Mouse (Mus musculus) midbrain, embryonic 15.5 days (tissue): ENCODE data around the gene Vti1a. TPM values are rescaled to one million over a fixed set of nuclear protein-coding genes. Genes with fewer than 3 reads are reported as not detected.

Experiments
- ATAC-seq: fragments of 200-750 bp; cut with Nextera tagmentation; replicated peaks from 2 replicates; pipeline ENCODE4 v1.8.0; 2017; ENCODE audit warnings: moderate TSS enrichment
- H3K27ac ChIP-seq: fragments of 300-500 bp; sonication (generic); 2 replicates; pipeline ENCODE4 v1.5.1; 2015; ENCODE audit warnings: mild to moderate bottlenecking, inconsistent platforms
- H3K27me3 ChIP-seq: fragments of 300-500 bp; sonication (generic); replicated peaks from 2 replicates; pipeline ENCODE4 v1.6.1; 2015; ENCODE audit warnings: inconsistent platforms
- H3K36me3 ChIP-seq: fragments of 300-500 bp; sonication (generic); replicated peaks from 2 replicates; pipeline ENCODE4 v1.6.1; 2015; ENCODE audit warnings: inconsistent platforms
- H3K4me1 ChIP-seq: fragments of 300-500 bp; sonication (generic); 2 replicates; pipeline ENCODE4 v1.6.1; 2015; ENCODE audit warnings: inconsistent platforms
- H3K4me2 ChIP-seq: fragments of 300-500 bp; sonication (generic); 2 replicates; pipeline ENCODE4 v1.6.1; 2015; ENCODE audit warnings: inconsistent platforms, mild to moderate bottlenecking, moderate library complexity
- H3K4me3 ChIP-seq: fragments of 300-500 bp; sonication (generic); 2 replicates; pipeline ENCODE4 v1.5.1; 2015; ENCODE audit warnings: mild to moderate bottlenecking, inconsistent platforms
- H3K9ac ChIP-seq: fragments of 300-500 bp; sonication (generic); 2 replicates; pipeline ENCODE4 v1.6.1; 2015; ENCODE audit warnings: mild to moderate bottlenecking, inconsistent platforms
- H3K9me3 ChIP-seq: fragments of 300-500 bp; sonication (generic); 2 replicates; pipeline ENCODE4 v1.6.1; 2016; ENCODE audit warnings: inconsistent platforms
- WGBS: fragments of 180-500 bp; shearing (Covaris S2); methylation state at CpG from one replicate; pipeline ENCODE4 v1.1.7; 2015; ENCODE audit warnings: mixed read lengths; 5-methylcytosine and 5-hydroxymethylcytosine counted together
- polyA plus RNA-seq: library from polyadenylated mRNA; unstranded; fragments of >200 nt; fragmentation: Nextera tagmentation; extraction: Ambion mirVana; gene quantifications from 2 replicates; pipeline ENCODE4 v1.2.1, GENCODE M21; 2015

Gene Vti1a
- polyA plus RNA-seq, 1 experiment from 2014 or later = 40.6 TPM

- no peak overlapping the region for H3K4me3 ChIP-seq
- H3K9ac ChIP-seq = no peak overlapping the region
- peaks cover 8% of the 10 kb centered on the region; the same call in 1 of the 2 replicates for H3K27me3 ChIP-seq
- H3K4me2 ChIP-seq = peak overlapping the region; percentile 21
- H3K27ac ChIP-seq = peak overlapping the region; percentile 60
- 8% methylated on average over 20 of the region's 21 CpGs for WGBS
- peaks cover 13% of the 10 kb centered on the region for H3K4me1 ChIP-seq
- no peaks in the 10 kb centered on the region for H3K36me3 ChIP-seq
- H3K9me3 ChIP-seq = no peaks in the 10 kb centered on the region
- ATAC-seq = peak; percentile 95
These were observed 240.3 kb downstream of the Vti1a start for GRCm38 (mm10) chr19:55556168-55556999.

GRCm38 (mm10) chr19:55559331-55559730 lies 243.2 kb downstream of the Vti1a start:
- peaks cover 22% of the 10 kb centered on the region for H3K4me1 ChIP-seq
- no peak for ATAC-seq
- no peak overlapping the region for H3K4me3 ChIP-seq
- no peak overlapping the region for H3K9ac ChIP-seq
- WGBS = 91% methylated on average over 12 of the region's 12 CpGs
- no peaks in the 10 kb centered on the region for H3K9me3 ChIP-seq
- no peaks in the 10 kb centered on the region for H3K27me3 ChIP-seq
- H3K36me3 ChIP-seq = no peaks in the 10 kb centered on the region
- no peak overlapping the region for H3K4me2 ChIP-seq
- no peak overlapping the region for H3K27ac ChIP-seq

GRCm38 (mm10) chr19:55560088-55560682 lies 244.1 kb downstream of the Vti1a start:
- Histone ChIP-seq H3K27me3 (no peaks in the 10 kb centered on the region), H3K27ac (no peak overlapping the region), H3K36me3 (no peaks in the 10 kb centered on the region), H3K4me3 (no peak overlapping the region), H3K4me1 (peaks cover 22% of the 10 kb centered on the region), H3K9ac (no peak overlapping the region), H3K4me2 (no peak overlapping the region), H3K9me3 (no peaks in the 10 kb centered on the region)
- no peak for ATAC-seq
- 85% methylated on average over 11 of the region's 11 CpGs for WGBS

- 89% methylated on average over 10 of the region's 10 CpGs for WGBS
- H3K27me3 ChIP-seq = no peaks in the 10 kb centered on the region
- H3K4me3 ChIP-seq = no peak overlapping the region
- no peak overlapping the region for H3K4me2 ChIP-seq
- no peak overlapping the region for H3K27ac ChIP-seq
- ATAC-seq = no peak
- no peaks in the 10 kb centered on the region for H3K9me3 ChIP-seq
- peaks cover 11% of the 10 kb centered on the region for H3K4me1 ChIP-seq
- H3K9ac ChIP-seq = no peak overlapping the region
- no peaks in the 10 kb centered on the region for H3K36me3 ChIP-seq
These were observed 245.4 kb downstream of the Vti1a start for GRCm38 (mm10) chr19:55561469-55561868.

GRCm38 (mm10) chr19:55562487-55563147 lies 246.5 kb downstream of the Vti1a start:
- ATAC-seq = no peak
- Histone ChIP-seq H3K4me2 (no peak overlapping the region), H3K9ac (no peak overlapping the region), H3K4me1 (peaks cover 9% of the 10 kb centered on the region; the same call in 1 of the 2 replicates), H3K4me3 (no peak overlapping the region), H3K27ac (no peak overlapping the region), H3K27me3 (no peaks in the 10 kb centered on the region), H3K36me3 (no peaks in the 10 kb centered on the region), H3K9me3 (no peaks in the 10 kb centered on the region)
- 78% methylated on average over 14 of the region's 14 CpGs for WGBS

- Histone ChIP-seq H3K27me3 (no peaks in the 10 kb centered on the region), H3K27ac (no peak overlapping the region), H3K9ac (no peak overlapping the region), H3K36me3 (no peaks in the 10 kb centered on the region), H3K4me2 (no peak overlapping the region), H3K9me3 (no peaks in the 10 kb centered on the region), H3K4me1 (peaks cover 9% of the 10 kb centered on the region; the same call in 1 of the 2 replicates), H3K4me3 (no peak overlapping the region)
- WGBS = 78% methylated on average over 15 of the region's 15 CpGs
- no peak for ATAC-seq
These were observed 247.1 kb downstream of the Vti1a start for GRCm38 (mm10) chr19:55563148-55563651.

- ATAC-seq = no peak
These were observed 248.2 kb downstream of the Vti1a start for GRCm38 (mm10) chr19:55564104-55564938.

GRCm38 (mm10) chr19:55565111-55565510 lies 249.0 kb downstream of the Vti1a start:
- no peak overlapping the region for H3K4me3 ChIP-seq
- WGBS = 94% methylated on average over 11 of the region's 11 CpGs
- H3K27ac ChIP-seq = no peak overlapping the region
- no peak for ATAC-seq
- no peaks in the 10 kb centered on the region for H3K27me3 ChIP-seq
- no peak overlapping the region for H3K9ac ChIP-seq
- H3K4me2 ChIP-seq = no peak overlapping the region
- H3K36me3 ChIP-seq = no peaks in the 10 kb centered on the region
- H3K9me3 ChIP-seq = no peaks in the 10 kb centered on the region
- H3K4me1 ChIP-seq = peaks cover 9% of the 10 kb centered on the region; the same call in 1 of the 2 replicates

More at GRCm38 (mm10) chr19:55564104-55564938, 248.2 kb downstream of the Vti1a start:
- Histone ChIP-seq H3K27me3 (no peaks in the 10 kb centered on the region), H3K27ac (no peak overlapping the region), H3K4me1 (peaks cover 9% of the 10 kb centered on the region; the same call in 1 of the 2 replicates), H3K9ac (no peak overlapping the region), H3K9me3 (no peaks in the 10 kb centered on the region), H3K4me3 (no peak overlapping the region), H3K36me3 (no peaks in the 10 kb centered on the region), H3K4me2 (no peak overlapping the region)
- WGBS = 83% methylated on average over 13 of the region's 13 CpGs

- Histone ChIP-seq H3K4me1 (peaks cover 9% of the 10 kb centered on the region; the same call in 1 of the 2 replicates), H3K9me3 (no peaks in the 10 kb centered on the region), H3K9ac (no peak overlapping the region), H3K27ac (no peak overlapping the region), H3K36me3 (no peaks in the 10 kb centered on the region), H3K4me3 (no peak overlapping the region), H3K4me2 (no peak overlapping the region), H3K27me3 (no peaks in the 10 kb centered on the region)
- no peak for ATAC-seq
- 67% methylated on average over 6 of the region's 6 CpGs for WGBS
These were observed 249.7 kb downstream of the Vti1a start for GRCm38 (mm10) chr19:55565523-55566369.

GRCm38 (mm10) chr19:55569114-55569513 lies 253.0 kb downstream of the Vti1a start:
- Histone ChIP-seq H3K27ac (no peak overlapping the region), H3K4me3 (no peak overlapping the region), H3K9ac (no peak overlapping the region), H3K36me3 (no peaks in the 10 kb centered on the region), H3K4me2 (no peak overlapping the region), H3K4me1 (no peaks in the 10 kb centered on the region), H3K27me3 (no peaks in the 10 kb centered on the region), H3K9me3 (no peaks in the 10 kb centered on the region)
- WGBS = 84% methylated on average over 7 of the region's 7 CpGs
- ATAC-seq = no peak

GRCm38 (mm10) chr19:55569894-55570293 lies 253.8 kb downstream of the Vti1a start:
- Histone ChIP-seq H3K4me3 (no peak overlapping the region), H3K27ac (no peak overlapping the region), H3K27me3 (no peaks in the 10 kb centered on the region), H3K4me1 (no peaks in the 10 kb centered on the region), H3K9me3 (no peaks in the 10 kb centered on the region), H3K36me3 (no peaks in the 10 kb centered on the region), H3K9ac (no peak overlapping the region), H3K4me2 (no peak overlapping the region)
- no peak for ATAC-seq
- WGBS = 85% methylated on average over 12 of the region's 12 CpGs
